Mouse (Mus musculus) 3T3-L1 (cell line): ENCODE measurements around the gene Ifi47.
A peak's percentile ranks its signal among the peaks of the same experiment; 100 is the strongest.

Experiments
- DNase-seq: peaks from one replicate; pipeline ENCODE4 v3.0.0-alpha.2; 2015; ENCODE audit warnings: low read depth, low spot score

The Ifi47 gene

DNA sequence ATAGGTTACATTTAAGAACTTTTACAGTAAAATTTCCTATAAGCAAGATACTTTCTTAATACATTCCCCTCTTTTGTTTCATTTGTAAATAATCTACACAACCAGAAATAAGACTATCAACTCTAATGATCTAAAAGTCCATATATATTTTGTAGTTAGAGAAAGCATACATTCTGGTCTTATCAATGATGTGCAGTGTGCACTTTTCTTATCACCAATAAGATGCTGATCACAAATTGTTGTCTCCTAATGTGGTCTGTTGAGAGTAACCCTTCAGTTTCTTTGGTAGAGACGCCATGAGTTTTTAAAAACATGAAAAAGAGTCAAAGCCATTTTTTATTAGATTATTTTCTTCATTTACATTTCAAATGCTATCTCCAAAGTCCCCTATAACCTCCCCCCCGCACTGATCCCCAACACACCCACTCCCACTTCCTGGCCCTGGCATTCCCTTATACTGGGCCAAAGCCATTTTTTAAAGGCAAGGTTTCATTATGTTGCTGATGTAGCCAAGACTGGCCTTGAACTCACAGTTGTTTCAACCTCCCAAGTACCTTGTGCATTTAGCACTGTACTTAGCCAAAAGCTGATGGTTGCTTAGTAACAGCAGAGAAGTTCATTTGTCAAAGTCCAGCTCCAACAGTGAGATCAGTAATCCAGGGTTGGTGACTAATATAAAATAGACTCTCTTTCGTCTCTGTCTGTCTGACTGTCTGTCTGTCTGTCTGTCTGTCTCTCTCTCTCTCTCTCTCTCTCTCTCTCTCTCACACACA lies 13.5 kb downstream of the Ifi47 start:
- peak; percentile 69 for DNase-seq

DNA sequence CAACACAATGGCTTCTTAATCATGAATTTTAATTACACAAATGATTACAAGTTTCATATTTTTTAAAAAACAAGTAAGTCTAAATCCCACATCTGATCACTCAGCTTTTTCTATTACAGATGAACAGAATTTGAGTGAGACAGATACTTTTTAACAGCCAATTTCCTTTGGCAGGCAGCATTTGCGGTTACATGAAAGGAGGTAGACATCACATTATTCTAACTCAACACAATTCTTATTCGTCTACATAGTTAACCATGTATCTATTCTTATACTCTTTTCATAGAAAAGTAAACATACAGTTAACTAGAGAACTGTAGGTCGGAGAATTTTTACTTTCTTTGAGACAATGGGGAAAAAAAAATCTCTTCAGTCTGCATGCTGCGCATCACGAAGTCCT lies 14.2 kb downstream of the Ifi47 start:
- no peak for DNase-seq

GRCm38 (mm10) chr11:49091171-49091570 lies 14.8 kb downstream of the Ifi47 start:
- no peak for DNase-seq

- peak; percentile 58 for DNase-seq
Observed at GRCm38 (mm10) chr11:49092053-49092586, 15.7 kb downstream of the Ifi47 start.

- no peak for DNase-seq
Observed at GRCm38 (mm10) chr11:49092786-49093185, 16.4 kb downstream of the Ifi47 start.

- DNase-seq = no peak
Observed at GRCm38 (mm10) chr11:49093861-49094660, 17.7 kb downstream of the Ifi47 start.

- DNase-seq = no peak
Observed at GRCm38 (mm10) chr11:49095367-49095766, 19.0 kb downstream of the Ifi47 start.

DNA sequence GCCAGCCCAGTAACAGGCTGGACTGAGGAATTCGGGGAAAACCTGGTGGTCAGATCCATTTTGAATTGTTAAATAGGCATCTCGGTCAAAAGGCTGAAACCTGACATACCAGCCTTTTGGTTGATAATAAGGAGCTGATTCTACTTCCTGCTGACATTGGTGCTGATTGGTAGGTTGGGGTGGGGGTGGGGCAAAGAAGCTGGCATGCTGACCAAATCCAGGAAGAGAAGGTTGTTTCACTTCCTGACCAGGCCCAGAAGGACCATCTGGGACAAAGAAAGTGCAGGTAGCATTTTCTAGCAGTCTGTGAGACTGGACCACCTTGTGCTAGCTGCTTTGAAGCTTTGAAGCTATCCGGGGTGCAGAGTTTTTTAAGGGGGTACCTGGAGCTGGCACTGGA lies 24.0 kb downstream of the Ifi47 start:
- peak; percentile 16 for DNase-seq

DNA sequence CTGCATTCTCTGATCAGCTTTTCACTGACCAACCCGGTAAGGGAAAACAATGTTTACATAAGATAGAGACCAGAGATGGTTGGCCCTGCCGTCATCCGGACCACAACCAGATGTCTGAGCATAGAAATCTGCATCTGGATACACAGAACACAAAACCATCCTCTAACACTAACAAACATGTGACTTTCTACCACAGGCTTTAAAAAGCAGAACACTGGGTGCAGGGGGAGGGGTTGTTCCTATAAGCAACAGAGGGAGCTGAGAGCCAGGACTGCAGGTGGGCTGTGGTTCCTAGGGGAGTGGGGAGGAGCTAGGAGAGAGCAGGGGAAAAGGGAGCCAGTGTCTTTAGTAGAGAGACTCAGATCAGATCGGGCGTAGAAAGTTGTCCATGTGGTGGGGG lies 25.1 kb downstream of the Ifi47 start:
- DNase-seq = no peak

- peak; percentile 93 for DNase-seq
Observed at GRCm38 (mm10) chr11:49103047-49103693, 26.8 kb downstream of the Ifi47 start.

- no peak for DNase-seq
Observed at GRCm38 (mm10) chr11:49105752-49106151, 29.4 kb downstream of the Ifi47 start.

- DNase-seq = peak; percentile 63
Observed at GRCm38 (mm10) chr11:49107650-49108537, 31.5 kb downstream of the Ifi47 start.

DNA sequence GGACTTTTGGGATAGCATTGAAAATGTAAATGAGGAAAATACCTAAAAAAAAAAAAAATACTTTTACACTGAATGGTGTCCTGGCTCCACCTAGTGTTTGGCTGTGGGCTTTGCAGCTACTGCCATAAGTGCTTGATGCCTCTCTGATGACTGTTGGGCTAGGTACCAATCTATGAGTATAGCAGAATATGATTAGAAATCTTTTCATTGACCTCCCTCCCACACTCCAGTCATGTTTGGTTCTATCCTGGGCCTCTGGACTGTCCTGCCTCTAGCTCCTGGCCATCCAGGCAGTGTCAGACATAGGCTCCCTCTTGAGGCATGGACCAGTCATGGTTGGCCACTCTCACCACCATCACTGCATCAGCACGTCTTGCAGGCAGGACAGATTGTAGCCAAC lies 32.4 kb downstream of the Ifi47 start:
- DNase-seq = peak; percentile 81

DNA sequence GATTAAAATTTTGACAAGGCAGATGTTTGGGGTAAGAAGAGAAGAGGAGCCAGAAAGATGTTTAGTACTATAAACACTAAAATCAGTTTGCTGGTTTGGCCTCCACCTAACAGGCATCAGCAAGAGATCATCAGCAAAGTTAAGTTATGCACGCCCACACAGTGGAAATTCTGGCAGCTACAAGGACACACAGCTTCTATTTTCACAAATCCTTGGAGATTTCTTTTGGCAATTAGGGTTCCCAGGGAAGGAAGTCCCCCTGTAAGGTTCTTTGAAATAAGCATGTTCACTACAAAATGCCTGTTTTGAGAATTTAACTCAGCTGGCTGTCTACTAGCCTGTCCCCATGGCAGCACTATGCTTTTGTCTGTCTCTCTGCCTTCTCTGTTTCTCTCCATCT lies 34.6 kb downstream of the Ifi47 start:
- DNase-seq = no peak

GRCm38 (mm10) chr11:49112624-49113219 lies 36.3 kb downstream of the Ifi47 start:
- no peak for DNase-seq

GRCm38 (mm10) chr11:49114158-49114557 lies 37.8 kb downstream of the Ifi47 start:
- DNase-seq = no peak

- DNase-seq = no peak
Observed at GRCm38 (mm10) chr11:49114774-49115173, 38.4 kb downstream of the Ifi47 start, which contains the start of gene Olfr1396. Gene Olfr1396, minus strand, starts transcription at chr11:49114874.

- DNase-seq = no peak
Observed at GRCm38 (mm10) chr11:49119635-49120034, 43.2 kb downstream of the Ifi47 start.

DNA sequence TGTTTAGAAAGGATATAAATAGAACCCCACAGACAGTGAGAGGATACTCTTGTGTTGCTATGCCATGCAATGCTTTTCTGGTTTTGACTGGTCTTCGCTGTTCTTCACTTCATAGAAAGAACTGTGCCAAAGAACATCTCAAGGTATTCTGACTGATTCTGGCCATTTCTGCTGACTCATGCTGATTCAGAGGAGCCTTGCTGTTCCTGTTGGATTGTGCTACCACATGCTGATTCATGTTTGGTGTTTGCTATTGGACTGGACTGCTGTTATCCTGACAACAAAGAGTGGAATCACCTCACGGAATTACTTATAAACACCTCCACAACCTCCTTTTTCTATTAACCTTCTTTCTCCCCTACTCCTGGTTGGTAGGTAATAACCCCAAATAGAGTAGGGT lies 47.8 kb downstream of the Ifi47 start:
- peak; percentile 39 for DNase-seq

GRCm38 (mm10) chr11:49141974-49142373 lies 65.6 kb downstream of the Ifi47 start, which contains the start of gene Olfr1395:
Gene Olfr1395, plus strand, starts transcription at chr11:49142274.
- no peak for DNase-seq
